Mouse (Mus musculus) midbrain, embryonic 11.5 days (tissue): ENCODE results near the gene Lce1l. TPM values are rescaled to one million over a fixed set of nuclear protein-coding genes. Genes with fewer than 3 reads are reported as not detected.

Experiments used
- polyA plus RNA-seq: library from polyadenylated mRNA; unstranded; fragments of >200 nt; fragmentation: Nextera tagmentation; extraction: Ambion mirVana; gene quantifications from 2 replicates; pipeline ENCODE4 v1.2.1, GENCODE M21; 2014

Lce1l gene
- polyA plus RNA-seq, 1 experiment from 2014 or later, result not detected

Other genes starting within 250 kb of the Lce1l start
- gene 2210017I01Rik, start 243.8 kb downstream of the Lce1l start, polyA plus RNA-seq, result not detected in 2 replicates
- not detected in 2 replicates for gene Lce6a, start 229.6 kb downstream of the Lce1l start, polyA plus RNA-seq
- gene Lce1a1, start 203.0 kb downstream of the Lce1l start, polyA plus RNA-seq, result not detected in 2 replicates
- not detected in 2 replicates for gene Lce1b, start 194.4 kb downstream of the Lce1l start, polyA plus RNA-seq
- gene Lce1a2, start 181.0 kb downstream of the Lce1l start, polyA plus RNA-seq, result not detected in 2 replicates
- gene Lce1c, start 172.0 kb downstream of the Lce1l start, polyA plus RNA-seq, result not detected in 2 replicates
- gene Lce1d, start 164.1 kb downstream of the Lce1l start, polyA plus RNA-seq, result not detected in 2 replicates
- not detected in 2 replicates for gene Lce1e, start 142.2 kb downstream of the Lce1l start, polyA plus RNA-seq
- not detected in 2 replicates for gene Lce1f, start 130.9 kb downstream of the Lce1l start, polyA plus RNA-seq
- gene Gm38119, start 112.2 kb downstream of the Lce1l start, polyA plus RNA-seq, result not detected in 2 replicates
- gene Lce1g, start 98.9 kb downstream of the Lce1l start, polyA plus RNA-seq, result not detected in 2 replicates
- gene Lce1h, start 86.2 kb downstream of the Lce1l start, polyA plus RNA-seq, result not detected in 2 replicates
- not detected in 2 replicates for gene Lce1i, start 72.4 kb downstream of the Lce1l start, polyA plus RNA-seq
- not detected in 2 replicates for gene Lce1j, start 60.8 kb downstream of the Lce1l start, polyA plus RNA-seq
- gene Lce1k, start 43.4 kb downstream of the Lce1l start, polyA plus RNA-seq, result not detected in 2 replicates
- not detected in 2 replicates for gene Kprp, start 24.0 kb downstream of the Lce1l start, polyA plus RNA-seq
- gene 2310050C09Rik, start 18.9 kb upstream of the Lce1l start, polyA plus RNA-seq, result not detected in 2 replicates
- not detected in 2 replicates for gene Lce3a, start 74.9 kb upstream of the Lce1l start, polyA plus RNA-seq
- gene Lce3b, start 81.7 kb upstream of the Lce1l start, polyA plus RNA-seq, result not detected in 2 replicates
- gene Lce3c, start 93.2 kb upstream of the Lce1l start, polyA plus RNA-seq, result not detected in 2 replicates
- not detected in 2 replicates for gene Lce3d, start 106.1 kb upstream of the Lce1l start, polyA plus RNA-seq
- not detected in 2 replicates for gene Lce3e, start 115.8 kb upstream of the Lce1l start, polyA plus RNA-seq
- gene Lce3f, start 140.9 kb upstream of the Lce1l start, polyA plus RNA-seq, result not detected in 2 replicates
- 0.19 and 0.63 TPM in 2 replicates for gene Crct1, start 164.4 kb upstream of the Lce1l start, polyA plus RNA-seq
- not detected in 2 replicates for gene Lce1m, start 167.8 kb upstream of the Lce1l start, polyA plus RNA-seq
- gene Gm4858, start 217.5 kb upstream of the Lce1l start, polyA plus RNA-seq, result not detected in 2 replicates